Mouse (Mus musculus): Measurements from ENCODE around the gene Aimp2. TPM values are rescaled to one million over a fixed set of nuclear protein-coding genes. Genes with fewer than 3 reads are reported as not detected.

Gene Aimp2
- polyA plus RNA-seq, 1 experiment = not detected

DNA sequence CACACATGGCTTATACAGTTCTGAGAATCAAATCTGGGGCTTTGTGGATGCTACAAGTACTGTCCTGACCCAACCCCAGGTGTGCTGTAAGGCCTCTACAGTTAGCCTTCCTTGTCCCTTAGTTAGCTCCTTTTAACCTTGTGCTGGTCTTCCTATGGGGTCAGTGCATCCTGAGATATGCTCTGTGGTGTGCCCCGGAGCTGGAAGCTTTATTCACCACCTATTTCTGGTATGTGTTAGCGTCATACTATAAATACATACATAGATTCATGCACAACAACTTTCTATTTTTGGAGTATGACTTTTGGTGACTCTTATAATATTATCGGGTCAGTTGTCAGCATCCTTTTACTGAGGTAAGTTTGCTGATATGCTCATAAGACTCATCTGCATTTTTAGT is 24.4 kb downstream of the Aimp2 start:
- H3K27ac ChIP-seq (ENCODE audit: insufficient read depth, low read depth, low read length) = no peak overlapping the region
- H3K4me3 ChIP-seq (ENCODE audit: insufficient read depth, low read depth, low read length) = no peak overlapping the region
- WGBS = 96% methylated on average over 3 of the region's 3 CpGs
- TF ChIP-seq POLR2A (IDR thresholded peaks at IDR 0.05; ENCODE audit: insufficient read depth, low read depth, low read length) (no peak), CTCF (IDR thresholded peaks at IDR 0.05; ENCODE audit: insufficient read depth, low read depth, low read length) (no peak)
- H3K4me1 ChIP-seq (ENCODE audit: control insufficient read depth, insufficient read depth, low read length) = no peaks in the 10 kb centered on the region

DNA sequence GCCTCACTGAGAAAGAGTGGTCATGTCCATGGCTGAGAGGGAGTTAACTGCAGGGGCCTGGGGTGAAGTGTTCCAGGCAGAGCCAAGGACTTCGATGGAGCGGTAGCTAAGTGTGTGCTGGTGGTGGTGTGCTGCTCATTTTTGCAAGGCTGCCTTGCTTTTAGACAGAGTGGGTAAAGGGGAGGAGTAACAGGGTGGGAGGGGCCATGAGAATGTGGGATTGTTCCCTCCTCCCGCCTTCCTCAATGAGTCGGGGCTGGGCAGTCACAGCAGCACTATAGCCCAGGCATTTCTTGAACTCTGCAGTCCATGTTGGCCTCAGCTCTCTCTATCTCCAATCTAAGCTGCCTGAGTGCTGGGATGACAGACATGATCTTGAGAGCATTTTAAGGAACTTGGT is 35.1 kb downstream of the Aimp2 start:
- TF ChIP-seq POLR2A (IDR thresholded peaks at IDR 0.05; ENCODE audit: insufficient read depth, low read depth, low read length) = no peak
- no peak for TF ChIP-seq CTCF (IDR thresholded peaks at IDR 0.05; ENCODE audit: insufficient read depth, low read depth, low read length)
- H3K4me3 ChIP-seq (ENCODE audit: insufficient read depth, low read depth, low read length) = no peak overlapping the region
- H3K27ac ChIP-seq (ENCODE audit: insufficient read depth, low read depth, low read length) = no peak overlapping the region
- 64% methylated on average over 4 of the region's 4 CpGs for WGBS
- peaks cover 2% of the 10 kb centered on the region; the same call in 1 of the 2 replicates for H3K4me1 ChIP-seq (ENCODE audit: control insufficient read depth, insufficient read depth, low read length)

DNA sequence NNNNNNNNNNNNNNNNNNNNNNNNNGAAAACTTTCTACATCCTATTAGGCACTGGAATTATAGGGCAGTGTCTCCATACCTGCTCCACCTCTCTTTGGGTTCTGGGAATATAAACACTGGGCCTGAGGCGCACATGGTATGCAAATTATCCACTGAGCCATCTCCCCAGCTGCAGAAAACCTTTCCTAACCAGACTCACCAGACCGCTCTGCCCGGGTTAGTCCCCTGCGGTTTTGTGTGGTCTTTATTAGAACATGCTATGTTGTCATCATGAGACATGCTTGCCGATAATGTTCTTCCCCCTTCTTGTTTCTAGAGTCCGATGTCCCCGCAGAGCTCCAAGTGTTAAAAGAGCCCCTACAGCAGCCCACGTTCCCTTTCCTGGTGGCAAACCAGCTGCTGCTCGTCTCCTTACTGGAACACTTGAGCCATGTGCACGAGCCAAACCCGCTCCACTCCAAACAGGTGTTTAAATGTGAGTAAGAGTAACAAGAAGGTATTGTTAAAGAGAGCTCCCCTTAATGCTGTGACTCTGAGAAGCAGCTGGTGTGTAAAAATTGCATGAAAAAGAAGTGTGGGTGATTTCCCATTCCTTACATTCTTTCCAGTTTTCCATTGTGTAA is 38.0 kb downstream of the Aimp2 start:
- WGBS = 77% methylated on average over 11 of the region's 11 CpGs
- H3K27ac ChIP-seq (ENCODE audit: insufficient read depth, low read depth, low read length) = no peak overlapping the region
- no peaks in the 10 kb centered on the region; the same call in 1 of the 2 replicates for H3K4me1 ChIP-seq (ENCODE audit: control insufficient read depth, insufficient read depth, low read length)
- no peak overlapping the region for H3K4me3 ChIP-seq (ENCODE audit: insufficient read depth, low read depth, low read length)
- TF ChIP-seq POLR2A (IDR thresholded peaks at IDR 0.05; ENCODE audit: insufficient read depth, low read depth, low read length) (no peak), CTCF (IDR thresholded peaks at IDR 0.05; ENCODE audit: insufficient read depth, low read depth, low read length) (no peak)

Other genes starting within 250 kb of the Aimp2 start
- not detected in 2 replicates for gene Usp42, start 177.6 kb downstream of the Aimp2 start, polyA plus RNA-seq (2012; ENCODE audit: insufficient read depth, insufficient read length, low replicate concordance, missing spikeins)
- gene Eif2ak1, start 92.1 kb downstream of the Aimp2 start, polyA plus RNA-seq (2012; ENCODE audit: insufficient read depth, insufficient read length, low replicate concordance, missing spikeins) = not detected in 2 replicates
- gene Ankrd61, start 12.2 kb downstream of the Aimp2 start, polyA plus RNA-seq (2012; ENCODE audit: insufficient read depth, insufficient read length, low replicate concordance, missing spikeins) = not detected in 2 replicates
- not detected in 2 replicates for gene Pms2, start 117 bp upstream of the Aimp2 start, polyA plus RNA-seq (2012; ENCODE audit: insufficient read depth, insufficient read length, low replicate concordance, missing spikeins)
- not detected in 2 replicates for gene Gm42421, start 18.3 kb upstream of the Aimp2 start, polyA plus RNA-seq (2012; ENCODE audit: insufficient read depth, insufficient read length, low replicate concordance, missing spikeins)
- not detected in 2 replicates for gene Rsph10b, start 23.2 kb upstream of the Aimp2 start, polyA plus RNA-seq (2012; ENCODE audit: insufficient read depth, insufficient read length, low replicate concordance, missing spikeins)
- 341 TPM in 1 of 2 replicates, not detected in the other for gene Ccz1, start 105.0 kb upstream of the Aimp2 start, polyA plus RNA-seq (2012; ENCODE audit: insufficient read depth, insufficient read length, low replicate concordance, missing spikeins)
- gene Ocm, start 116.8 kb upstream of the Aimp2 start, polyA plus RNA-seq (2012; ENCODE audit: insufficient read depth, insufficient read length, low replicate concordance, missing spikeins) = not detected in 2 replicates
- not detected in 2 replicates for gene Lmtk2, start 190.6 kb upstream of the Aimp2 start, polyA plus RNA-seq (2012; ENCODE audit: insufficient read depth, insufficient read length, low replicate concordance, missing spikeins)